Mouse (Mus musculus) heart, adult 18-20 months (tissue): Measurements from ENCODE around the gene Lpin2. TPM values are rescaled to one million over a fixed set of nuclear protein-coding genes. Genes with fewer than 3 reads are reported as not detected.

Experiments used
- DNase-seq, 2 experiments: peaks; one replicate each; pipeline ENCODE4 v3.0.0; 2021 to 2022; ENCODE audit warnings: mixed read lengths in 1 of 2
- total RNA-seq, 2 experiments: library from RNA; stranded (reverse); gene quantifications; 2 replicates each; pipeline ENCODE4 v1.2.3; 2021

The Lpin2 gene
- total RNA-seq, 2 experiments from 2014 or later = 14.6 to 19.1 TPM

DNA sequence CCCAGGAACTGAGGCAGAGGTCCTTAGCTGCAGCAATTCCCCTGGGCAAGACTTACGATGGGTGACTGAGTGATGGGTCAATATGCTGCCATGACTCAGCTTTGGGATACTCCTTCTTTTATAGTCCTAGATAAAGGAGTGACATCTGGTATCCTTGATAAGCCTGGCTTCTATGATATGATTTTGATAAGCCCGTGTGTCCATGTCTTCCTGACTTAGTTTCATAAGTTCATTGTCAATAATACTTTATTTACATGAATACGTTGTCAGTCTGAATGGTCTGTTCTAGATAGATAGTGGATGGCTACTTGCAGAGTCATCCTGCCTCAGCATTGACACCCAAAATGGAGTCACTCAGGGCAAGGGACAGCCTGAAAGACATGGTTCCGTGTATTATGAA is 11.2 kb upstream of the Lpin2 start:
- DNase-seq = no peak

DNA sequence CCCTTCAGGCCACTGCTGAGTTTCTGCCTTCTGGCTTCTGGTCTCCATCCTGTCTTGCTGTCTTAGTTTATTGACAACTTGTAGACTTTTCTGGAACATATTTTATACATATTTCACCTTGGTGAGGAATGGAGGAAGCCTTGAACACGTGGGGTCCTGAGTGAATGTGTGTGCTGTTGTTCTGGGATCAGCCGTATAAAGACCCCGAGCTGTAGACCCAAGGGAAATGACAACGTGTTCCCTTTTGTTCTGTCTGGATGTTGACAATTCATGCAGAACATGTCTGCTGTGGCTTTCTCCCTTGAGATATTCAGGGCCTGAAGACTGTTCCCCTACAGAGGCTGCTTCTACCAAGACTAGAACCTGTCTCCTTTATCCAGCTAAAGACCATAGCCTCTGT is 5.0 kb upstream of the Lpin2 start:
- DNase-seq = no peak

DNA sequence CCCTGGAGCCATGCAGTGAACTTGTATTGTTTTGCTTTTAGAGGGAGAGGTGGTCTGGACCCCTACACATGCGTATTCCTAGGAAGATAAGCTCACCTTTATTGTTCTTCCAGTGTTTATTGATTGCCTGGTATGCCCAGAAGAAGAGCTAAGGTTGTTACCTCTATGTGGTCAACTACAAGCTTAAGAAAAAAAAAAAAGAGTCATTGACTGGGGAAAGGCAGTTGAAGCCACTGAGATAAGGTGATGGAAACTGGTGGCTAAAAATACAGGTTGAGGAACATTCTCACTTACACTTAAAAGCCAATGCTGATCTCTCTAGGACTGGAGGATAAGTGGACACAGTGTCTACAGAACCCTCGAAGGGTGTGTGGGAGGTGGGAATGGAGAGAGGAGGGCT is 4.4 kb upstream of the Lpin2 start:
- no peak for DNase-seq

DNA sequence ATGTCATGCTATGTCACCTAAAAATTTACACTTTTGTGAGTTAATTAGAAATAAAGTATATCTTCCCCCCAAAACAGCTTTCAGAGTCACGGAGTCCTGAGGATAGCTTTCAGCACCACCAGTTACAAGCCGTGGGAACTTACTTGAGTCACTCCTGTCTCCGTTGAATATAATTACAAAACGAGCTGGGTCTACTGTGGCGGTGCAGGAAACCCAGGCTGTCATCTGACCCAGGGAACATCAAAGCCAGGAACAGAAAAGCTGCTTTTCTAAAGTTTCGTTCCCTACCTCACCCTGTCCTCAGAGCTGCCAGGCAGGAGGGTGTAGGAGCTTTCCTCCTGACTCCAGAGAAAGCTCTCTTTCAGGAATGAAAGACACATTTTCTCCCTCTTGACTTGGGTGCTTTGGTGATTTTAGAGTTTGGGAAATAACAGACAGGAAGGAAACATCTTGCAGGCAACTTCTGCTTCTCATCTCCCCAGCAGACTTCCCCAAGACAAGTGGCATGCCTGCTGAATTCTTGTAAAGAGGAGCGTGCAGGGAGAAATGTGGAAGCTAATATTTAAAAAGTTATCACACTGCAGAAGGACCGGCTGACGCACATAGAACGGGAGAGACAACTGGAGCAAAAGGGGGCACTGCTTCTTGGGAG is 3.7 kb upstream of the Lpin2 start:
- DNase-seq = peak; percentile 37 to 59

DNA sequence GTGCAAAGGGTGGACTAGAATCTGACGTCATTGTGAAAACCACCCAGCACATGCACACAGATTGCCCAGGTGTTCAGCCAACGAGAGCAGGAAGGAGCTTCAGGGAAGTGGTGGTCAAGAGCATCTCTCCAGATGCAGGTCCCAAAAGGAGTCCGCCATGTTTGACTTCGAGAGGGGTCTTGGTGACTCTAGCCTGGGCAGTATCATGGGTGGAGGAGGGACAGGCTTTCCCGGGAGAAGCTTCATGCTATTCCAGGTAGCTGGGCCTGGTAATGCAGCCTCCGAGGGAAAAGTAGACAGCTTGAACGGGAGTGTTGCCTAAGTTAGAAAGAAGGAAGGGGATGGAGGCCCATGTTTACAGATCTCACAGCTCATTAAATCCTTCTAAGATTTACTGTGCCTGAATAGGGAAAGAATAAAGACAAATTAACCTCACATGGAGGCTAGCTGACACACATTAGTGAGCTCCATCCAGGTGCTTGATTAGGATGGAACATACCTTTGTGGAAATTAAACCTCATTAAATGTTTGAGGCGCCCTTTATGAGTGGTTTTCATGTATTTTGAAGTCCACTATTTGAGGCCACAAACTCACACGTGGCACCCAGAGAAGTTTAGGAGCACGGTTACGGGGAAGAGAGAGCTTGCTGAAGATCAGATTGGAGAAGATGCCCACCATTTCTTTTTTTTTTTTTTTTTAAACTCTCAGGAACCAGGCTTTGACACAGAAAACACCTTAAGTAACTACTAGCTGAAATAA is 2.6 kb upstream of the Lpin2 start:
- DNase-seq = no peak

DNA sequence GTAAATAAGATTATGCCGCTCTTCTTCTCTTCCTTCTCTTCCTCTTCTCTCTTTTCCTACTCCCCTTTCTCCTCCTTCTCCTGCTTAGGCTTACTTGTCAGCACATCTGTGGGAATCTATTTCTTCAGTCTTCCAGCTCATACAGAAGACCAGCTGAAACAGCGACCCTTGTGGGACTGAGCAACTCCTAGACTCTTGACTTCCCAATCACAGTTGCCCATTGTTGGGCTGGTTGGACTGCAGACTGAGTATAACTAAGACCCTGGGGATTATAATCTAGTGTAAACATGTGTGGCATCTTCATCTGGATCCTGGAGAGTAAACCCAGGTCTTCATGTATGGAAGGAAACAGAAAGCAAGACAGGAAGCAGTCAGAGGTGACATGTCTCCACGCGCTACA is 1.8 kb upstream of the Lpin2 start:
- no peak for DNase-seq

DNA sequence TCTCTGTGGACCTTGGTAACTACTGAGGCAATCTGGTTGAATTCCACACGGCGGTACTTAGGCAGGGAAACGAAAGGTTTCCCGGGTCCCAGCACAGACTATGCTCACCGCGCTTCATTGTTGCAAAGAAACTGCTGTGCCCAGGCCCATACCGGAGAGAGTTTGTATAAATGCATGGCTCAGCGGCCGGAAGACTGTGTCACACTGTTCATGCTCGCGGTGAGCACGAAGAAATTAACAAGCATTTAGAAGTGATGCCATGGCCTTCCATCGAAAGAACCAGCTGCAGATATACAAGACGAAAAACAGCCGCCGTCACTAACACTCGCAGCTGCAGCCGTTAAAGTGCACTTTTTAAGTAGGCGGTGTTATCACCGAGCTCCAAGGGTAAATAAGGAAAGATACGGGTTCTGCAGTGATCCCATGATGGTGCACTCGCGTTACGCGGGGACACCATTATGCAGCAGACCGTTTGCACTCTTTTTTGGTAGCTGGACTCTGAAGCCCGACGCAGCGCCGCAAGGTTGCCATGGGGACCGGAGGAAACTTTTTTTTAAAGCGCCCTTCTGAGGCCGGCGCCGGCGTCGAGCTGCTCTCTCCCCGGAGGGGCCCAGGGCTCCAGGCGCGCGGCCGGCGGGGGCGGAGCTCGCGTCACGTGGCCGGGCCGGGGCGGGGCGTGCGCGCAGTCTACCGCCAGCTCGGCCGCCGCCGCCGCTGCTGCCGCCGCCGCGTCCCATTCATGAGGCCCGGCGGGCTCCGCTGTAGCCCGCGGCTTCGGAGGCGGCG is 704 bp downstream of the Lpin2 start:
- peak; percentile 91 to 95 for DNase-seq

DNA sequence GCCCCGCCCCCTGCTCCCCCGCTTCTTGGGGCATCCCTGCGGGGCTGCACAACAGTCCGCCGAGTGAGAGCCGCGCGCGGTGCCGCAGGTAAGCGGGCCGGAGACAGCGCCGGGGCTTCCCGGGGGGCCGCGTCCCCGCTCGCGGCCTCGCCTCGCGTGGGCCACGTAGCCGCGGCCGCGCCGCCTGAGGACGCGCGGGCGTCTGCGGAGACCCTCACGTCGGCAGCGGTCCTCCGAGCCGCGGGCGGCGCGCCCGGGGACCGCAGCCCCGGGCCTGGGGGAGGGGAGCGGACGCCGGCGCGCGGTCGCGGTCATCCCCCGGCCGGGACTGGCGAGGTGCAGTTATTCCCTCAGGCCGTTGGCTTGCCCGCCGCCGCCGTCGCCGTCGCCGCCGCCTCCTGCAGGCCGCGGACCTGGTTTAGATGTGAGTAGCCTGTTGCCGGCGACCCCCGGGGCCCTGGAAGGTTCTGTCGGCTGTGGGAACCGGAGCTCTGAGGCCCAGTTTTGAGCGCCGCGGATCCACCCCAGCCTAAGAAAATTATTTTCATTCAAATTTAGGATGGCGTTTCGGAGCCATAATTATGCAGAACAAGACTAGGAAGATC is 1.4 kb downstream of the Lpin2 start:
- peak in 1 of 2 experiments; percentile 46 for DNase-seq

DNA sequence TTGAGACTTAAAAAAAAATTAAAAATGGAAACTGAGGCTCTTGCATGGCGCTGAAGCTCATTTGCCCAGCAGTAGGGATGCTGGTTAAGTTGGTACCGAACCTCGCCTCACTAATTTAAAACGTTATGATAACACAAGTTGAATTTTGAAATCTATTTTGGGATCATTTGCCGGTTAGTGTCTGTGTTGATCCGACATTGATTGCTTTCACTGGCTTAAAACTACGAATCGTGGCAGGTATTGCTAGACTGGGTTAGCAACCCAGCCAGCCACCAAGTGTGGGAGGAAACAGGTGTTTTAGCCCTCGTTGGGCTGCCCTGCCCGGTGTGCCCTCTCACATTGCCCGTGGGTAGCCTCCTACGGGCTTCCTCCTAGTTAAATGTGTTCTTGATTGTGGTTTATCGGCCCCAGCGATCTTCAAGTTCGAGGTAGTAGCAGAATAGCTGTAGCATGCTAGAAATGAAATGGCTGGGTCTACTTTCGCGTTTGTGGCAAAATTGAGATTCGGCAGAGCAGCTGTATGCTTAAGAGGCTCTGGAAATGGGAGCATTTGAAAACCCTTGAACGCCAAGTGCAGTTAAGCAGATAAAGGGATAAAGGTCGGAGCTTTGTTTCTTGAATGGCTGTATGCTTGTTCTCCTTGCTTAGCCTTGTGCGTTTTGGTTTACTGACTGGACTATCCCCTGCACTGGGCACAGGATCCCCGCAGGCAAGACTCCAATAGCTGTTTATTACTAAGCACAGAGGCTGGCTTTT is 2.2 kb downstream of the Lpin2 start:
- peak in 1 of 2 experiments; percentile 40 for DNase-seq

DNA sequence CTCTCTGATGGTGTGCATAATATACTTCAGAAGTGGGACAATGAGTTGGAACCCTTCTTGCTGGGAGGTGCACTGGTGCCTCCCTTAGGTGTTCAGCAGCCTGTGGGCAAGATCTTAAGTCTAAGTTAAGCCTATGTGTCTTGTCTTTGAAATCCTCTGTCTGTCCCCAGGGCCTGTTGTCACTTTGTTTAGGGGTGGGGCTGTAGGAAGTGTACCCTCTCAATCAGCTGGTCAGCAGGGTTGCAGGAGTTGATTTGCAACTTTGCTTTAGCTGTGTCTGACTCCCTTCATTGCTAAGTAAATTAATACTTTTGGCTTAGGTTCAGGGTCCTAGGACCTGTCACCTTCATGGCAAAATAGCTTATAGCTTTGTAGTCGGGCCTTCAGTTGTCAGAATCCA is 3.0 kb downstream of the Lpin2 start:
- no peak for DNase-seq

DNA sequence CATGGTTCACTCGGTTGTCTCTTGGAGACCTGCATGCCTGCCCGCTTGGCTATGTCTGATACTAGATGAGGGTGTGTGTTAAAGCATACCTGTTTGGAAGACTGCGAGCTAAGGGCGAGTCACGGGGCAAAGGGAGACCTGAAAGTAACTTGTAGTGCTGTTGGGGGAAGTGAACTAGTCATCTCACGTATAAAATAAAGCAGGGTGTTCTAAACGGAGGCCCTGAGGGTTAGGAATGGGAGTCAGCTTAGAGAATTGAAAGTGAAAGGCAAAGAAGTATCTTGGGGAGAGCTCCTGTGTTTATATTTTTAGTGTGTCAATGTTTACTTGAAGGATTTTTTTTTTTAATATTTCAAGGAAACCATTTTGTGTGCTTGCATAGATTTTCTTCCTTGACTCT is 8.2 kb downstream of the Lpin2 start:
- DNase-seq = no peak

DNA sequence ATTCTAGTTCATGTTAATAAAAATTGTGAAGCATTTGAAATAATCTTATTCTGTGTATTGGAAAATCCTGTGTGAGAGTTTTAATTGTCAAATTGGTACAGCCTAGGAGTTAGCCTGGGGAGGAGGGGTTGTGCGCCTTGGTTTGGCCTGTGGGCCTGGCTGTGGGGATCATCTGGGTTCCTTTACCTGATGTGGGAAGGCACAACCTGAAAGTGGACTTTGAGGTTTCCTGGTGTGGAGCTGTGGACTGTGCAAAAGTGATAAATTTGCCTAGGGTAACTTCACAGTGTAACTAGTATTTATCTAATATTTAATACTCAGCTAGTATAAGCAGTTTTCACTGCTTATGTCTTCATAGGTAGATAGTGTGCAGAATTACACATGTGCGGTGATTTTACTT is 8.7 kb downstream of the Lpin2 start:
- no peak for DNase-seq

DNA sequence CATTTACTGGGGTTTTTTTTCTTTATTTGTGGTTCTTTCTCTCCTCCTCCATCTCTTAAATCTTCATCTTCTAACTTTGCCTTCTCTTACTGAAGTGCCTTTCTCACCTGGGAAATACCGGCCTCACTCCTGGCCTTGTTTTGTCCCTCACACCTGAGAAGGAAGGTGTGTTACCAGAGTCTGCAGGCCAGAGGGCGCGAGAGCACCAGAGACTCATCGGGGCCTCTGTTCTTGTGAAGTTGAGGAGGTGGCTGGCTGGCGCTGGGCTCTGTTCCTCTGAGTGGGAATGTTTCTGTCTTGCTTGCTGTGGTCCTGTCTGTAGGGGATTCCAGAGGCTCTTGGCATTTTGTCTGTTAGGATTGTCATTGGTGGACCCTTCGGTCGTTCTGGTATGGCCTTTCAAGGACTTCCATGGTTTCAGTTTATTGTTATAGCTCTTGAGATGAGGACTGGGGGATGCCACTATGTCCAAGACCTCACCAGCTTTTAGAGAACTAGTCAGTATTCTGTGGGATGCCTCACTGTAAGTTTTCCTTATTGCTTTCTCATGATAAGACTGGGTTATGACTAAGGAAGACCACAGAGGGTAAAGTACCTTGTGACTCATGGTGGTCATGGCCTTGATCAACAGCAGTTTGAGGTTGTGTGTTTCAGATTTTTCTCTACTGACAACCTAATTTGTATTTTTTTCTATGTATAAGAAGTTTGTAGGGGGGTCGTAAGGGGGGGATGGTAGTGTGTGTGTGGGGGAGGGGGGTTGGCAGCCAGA is 9.5 kb downstream of the Lpin2 start:
- no peak for DNase-seq

DNA sequence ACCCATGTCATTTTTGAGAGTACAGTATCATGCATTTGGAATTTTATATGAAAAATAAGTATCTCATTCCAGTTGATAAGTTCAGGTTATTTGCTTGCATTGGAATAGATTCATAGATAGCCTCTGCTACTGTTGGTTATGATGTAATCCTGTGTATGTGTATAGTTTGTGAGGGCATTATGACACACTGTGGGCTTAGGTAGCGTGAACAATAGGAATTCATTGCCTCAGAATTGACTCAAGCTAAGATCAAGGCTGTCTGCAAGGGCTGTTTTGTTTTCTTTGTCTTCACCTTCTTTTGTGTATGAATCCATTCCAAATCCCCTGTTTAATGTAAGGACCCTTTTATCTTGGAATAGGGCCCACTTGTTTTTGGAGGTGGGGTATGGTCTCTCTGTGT is 10.7 kb downstream of the Lpin2 start:
- DNase-seq = no peak

DNA sequence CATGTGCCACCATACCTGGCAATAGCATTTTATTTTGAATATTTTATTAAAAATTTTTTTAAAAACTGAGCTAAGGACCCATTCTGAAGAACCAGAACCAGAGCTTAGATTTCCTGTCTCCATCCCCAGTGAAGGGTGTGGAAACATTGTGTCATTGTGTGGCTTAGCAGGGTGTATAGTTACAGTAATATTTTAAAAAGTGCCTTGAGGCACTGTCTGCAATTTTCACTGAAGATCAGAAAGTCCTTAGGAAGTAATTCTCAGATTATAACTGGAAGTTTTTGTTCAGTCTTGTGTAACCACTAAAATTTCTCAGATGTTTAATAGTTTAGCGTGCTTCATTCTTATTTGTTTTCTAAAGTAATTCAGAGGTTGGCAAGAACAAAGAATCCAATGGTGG is 11.1 kb downstream of the Lpin2 start:
- no peak for DNase-seq

DNA sequence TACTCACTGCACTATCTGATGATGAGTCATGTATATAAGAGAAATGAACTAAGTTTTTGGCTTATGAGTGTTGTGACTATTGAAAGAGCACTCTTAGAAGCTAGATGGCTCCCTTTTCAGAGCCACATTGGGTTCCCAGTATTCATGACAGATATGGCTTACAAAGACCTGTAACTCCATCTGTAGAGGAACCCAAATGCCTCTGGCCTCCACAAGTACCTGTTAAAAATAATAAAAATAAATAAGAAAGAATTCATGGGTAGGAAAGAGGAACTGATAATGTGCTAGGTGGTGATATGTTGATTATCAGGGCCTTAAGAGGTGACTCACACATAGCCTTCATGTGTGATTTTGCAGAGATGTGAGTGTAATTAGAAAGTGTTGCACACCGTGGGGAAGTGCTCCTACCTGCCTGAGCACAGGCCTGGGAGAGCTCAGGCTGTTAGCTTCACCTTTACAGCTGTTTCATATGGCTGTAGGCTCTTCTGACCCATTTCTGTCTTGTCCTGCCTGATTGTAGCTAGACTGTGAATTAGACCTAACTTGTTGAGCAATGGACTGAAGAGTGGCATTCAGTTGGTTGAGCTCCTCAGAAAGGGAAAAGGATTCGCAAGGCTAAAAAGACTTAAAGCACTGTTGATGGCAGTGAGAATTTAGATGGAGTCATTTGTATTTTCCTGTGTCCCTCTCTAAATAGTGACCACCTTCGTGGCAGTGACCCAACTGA is 12.7 kb downstream of the Lpin2 start:
- no peak for DNase-seq

DNA sequence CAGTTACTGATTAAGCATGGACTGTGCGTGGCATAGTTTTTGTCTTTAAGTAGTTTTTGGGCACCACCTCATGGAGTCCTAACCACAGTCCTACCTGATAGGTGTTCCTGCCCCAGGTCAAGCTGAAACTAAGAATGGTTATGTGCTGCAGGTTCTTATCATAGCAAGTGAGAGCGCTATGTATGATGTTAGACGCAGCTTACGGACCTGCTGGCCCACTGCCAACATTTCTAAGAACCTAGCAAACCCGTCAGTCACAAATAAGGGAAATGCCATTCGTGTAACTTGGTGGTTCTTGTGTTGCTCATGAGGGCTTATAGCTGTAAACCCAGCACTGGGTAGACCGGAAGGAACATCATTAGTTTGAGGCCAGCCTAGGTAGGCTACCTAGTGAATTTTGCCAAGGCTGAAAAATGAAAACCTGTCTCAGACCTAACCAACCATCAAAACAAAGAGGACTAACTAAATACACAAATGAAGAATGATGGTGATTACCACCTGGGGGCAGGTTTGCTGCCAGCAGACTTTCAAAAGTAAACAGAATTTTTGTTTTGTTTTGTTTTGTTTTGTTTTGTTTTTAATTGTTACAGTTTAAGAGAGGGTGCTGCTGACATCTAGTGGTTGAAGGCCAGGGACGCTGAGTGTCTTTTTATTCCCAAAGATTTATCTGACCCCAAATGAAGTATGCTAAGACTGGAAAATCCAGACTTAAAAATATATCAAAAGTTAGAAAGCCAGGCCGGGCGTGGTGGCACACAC is 13.5 kb downstream of the Lpin2 start:
- peak; percentile 54 to 74 for DNase-seq

DNA sequence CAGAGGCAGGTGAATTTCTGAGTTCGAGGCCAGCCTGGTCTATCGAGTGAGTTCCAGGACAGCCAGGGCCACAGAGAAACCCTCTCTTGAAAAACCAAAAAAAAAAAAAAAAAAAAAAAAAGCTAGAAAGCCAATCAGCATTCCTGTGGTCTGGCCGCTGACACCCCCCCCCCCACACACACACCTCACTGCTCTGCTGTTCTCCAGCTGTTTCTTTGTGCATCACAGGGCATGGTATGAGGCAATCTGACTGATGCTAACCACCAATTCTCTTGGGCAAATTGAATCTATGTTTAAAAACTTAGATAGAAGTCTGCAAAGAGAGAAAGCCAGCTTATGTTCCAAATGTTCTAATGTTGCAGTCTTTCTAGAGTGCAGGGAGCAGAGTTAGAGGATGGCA is 14.1 kb downstream of the Lpin2 start:
- DNase-seq = no peak

DNA sequence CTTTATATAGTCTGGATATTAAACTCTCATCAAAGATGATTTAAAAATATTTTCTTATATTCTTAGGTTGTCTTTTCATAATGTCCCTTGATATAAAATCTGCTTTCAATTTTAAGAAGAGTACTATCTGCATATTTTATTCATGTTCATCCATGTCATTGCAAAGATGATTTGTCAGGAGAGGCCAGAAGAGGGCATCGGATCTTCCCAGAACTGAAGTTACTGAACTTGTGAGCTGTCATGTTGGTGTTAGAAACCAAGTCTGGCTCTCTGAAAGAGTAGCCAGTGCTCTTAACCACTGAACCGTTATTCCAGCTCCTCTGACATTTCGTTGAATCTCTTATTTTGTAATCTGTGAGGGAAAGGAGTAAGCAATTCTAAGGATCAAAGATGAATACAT is 17.0 kb downstream of the Lpin2 start:
- no peak for DNase-seq

DNA sequence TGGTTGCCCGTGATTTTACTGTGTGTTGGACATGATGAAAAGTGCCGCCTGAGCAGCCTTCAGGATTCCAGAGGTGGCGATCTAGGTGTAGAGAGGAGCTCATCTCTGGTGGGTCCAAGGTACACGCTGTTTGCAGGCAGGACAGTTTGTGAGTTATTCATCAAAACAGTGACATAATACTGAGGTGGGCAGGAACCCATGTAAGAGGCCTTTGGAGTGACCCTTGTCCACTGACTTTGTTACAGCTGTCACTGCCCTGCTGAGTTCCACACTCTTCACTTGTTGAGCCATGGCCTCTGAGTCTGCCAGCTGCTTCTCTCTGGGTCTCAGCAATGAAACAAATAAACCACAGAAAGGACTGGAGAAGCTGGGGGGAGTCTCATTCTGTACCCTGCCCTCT is 19.8 kb downstream of the Lpin2 start:
- no peak for DNase-seq
